Mouse (Mus musculus) neutrophil, adult 5-6 weeks (primary cell): ENCODE measurements around the gene Rab1b. TPM values are rescaled to one million over a fixed set of nuclear protein-coding genes. Genes with fewer than 3 reads are reported as not detected.

ENCODE experiments used
- ATAC-seq: fragments of 151-379, 151-347 bp; 2 replicates; pipeline ENCODE4 v1.8.0; 2017; ENCODE audit warnings: mild to moderate bottlenecking, moderate TSS enrichment; ENCODE audit not compliant: insufficient number of reproducible peaks, poor library complexity, low FRiP score, severe bottlenecking; ENCODE audit errors: extremely low read depth
- total RNA-seq: library from RNA; stranded (forward); fragments of 200-1000 nt; gene quantifications from 2 replicates; pipeline ENCODE4 v1.2.3, GENCODE M21; 2017

Rab1b gene
- total RNA-seq, 1 experiment from 2014 or later: 74.5 TPM

GRCm38 (mm10) chr19:5057876-5058775 is 48.7 kb downstream of the Rab1b start:
- ATAC-seq: no peak

- no peak for ATAC-seq
Observed at GRCm38 (mm10) chr19:5056251-5056650, 50.6 kb downstream of the Rab1b start.

DNA sequence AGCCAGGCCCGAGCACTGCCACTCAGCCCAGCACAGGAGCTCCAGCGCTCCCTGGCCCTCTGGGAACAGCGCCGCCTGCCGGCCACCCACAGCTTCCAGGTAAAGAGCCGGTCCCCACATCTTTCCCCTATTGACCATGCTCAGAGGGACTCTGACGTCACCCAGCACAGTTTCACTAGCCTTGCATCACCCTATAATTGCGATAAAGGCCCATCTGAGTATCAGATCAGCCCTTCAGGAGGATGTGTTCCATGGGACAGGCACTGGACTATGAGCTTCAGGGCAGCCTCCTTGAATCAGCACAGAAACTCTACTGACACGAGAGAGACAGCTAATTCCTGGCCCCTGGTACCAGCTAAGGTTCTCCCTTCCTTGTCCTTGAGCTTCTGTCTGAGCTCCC is 53.0 kb downstream of the Rab1b start:
- ATAC-seq: no peak

- ATAC-seq: no peak
Observed at GRCm38 (mm10) chr19:5052853-5053252, 54.0 kb downstream of the Rab1b start.

- no peak for ATAC-seq
Observed at GRCm38 (mm10) chr19:5052166-5052822, 54.6 kb downstream of the Rab1b start.

DNA sequence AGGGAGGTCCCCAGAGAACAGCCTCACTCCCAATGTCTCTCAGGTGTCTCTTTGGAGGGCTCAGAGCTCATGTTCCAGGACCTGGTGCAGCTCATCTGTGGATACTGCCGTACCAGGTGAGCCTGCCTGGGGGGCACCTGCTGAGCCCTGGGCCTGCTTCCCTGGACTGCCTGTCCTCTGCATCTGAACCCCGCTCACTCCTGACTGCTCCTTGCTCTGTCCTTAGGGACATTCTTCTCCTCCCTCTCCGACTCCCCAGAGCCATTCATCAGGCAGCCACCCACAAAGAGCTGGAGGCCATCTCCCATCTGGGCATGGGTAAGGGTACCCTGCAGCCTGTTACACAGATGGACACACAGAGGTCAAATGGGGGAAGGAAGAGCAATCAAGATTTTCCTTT is 55.4 kb downstream of the Rab1b start:
- no peak for ATAC-seq

DNA sequence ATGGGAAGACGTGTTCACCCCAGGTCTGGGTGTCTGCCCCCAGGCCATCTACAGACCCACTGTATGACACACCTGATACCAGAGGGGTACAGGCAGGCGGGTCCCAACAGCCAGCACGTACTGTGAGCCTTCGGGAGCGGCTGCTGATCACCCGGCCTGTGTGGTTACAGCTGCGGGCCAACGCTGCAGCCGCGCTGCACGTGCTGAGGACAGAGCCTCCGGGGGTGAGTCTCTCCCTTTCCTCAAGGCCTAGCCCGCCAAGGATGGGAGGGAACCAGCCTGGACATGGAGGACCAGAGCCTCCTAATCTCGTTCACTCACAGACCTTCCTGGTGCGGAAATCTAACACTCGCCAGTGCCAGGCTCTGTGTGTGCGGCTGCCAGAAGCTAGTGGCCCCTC is 55.8 kb downstream of the Rab1b start:
- ATAC-seq: no peak

DNA sequence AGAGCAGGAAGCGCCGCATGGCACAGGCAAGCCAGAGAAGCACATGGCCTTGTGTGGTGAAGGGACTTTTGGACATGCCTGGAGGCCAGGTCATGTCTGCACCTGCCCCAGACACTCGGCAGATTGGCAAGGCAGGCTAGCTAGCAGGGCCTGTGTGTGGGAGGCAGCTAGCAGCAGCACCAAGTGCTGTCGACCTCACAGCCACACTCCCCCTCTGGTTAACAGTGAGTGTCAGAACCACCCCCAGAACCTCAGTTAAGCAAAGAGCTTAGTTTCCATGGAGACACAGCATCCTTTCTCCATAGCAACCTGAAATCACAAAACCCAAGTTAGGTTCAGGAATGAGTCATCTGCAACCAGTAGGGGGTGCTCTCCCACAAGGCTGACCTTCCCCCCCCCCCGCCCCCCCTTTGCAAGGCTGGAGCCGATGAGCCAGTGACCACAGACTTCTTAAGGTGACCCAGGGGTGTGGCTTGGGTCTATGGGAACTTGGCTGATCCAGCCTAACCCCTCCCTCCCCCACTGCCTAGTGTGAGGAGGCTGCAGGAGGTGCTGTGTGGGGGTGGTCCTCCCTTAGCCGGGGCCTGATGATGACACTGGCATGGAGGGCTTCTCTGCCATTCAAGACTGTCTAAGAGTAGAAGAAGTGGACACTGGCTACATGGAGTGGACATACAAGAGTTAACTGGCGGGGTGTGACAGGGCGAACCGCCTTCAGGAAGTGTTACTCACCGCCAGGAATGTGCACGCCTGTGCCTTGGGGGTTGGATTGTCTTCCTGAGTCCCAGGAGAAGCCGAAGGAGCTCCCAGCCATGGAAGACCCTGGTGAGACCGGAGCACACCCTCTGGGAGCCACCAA is 56.6 kb downstream of the Rab1b start, which contains the start of gene Rin1:
Rin1 (plus strand) TSS at position 435 of the 859 bp plus-strand sequence.
- no peak for ATAC-seq

DNA sequence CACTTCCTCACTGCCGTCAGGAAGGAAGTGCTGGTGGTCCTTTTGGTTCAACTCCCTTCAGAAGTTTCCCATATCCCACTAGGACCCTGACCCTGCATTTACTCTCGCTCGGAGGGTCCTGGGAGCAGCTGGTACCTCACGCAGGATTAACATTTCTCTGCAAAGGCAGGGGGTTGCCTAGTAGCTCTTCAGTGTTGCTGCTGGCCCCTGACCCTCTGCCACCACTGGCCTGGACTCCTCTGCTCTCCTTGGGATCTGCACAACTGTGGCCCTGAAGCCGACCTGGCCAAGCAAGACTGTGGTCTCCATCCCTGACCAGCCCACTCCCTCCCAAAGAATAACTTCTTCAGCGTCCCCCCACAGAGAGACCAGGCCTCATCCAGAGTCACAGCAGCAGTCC is 57.5 kb downstream of the Rab1b start:
- ATAC-seq: no peak

Other genes starting within 250 kb of the Rab1b start
- not detected in 2 replicates for gene Actn3, start 229.2 kb downstream of the Rab1b start, total RNA-seq
- 8.4 and 9.9 TPM in 2 replicates for gene Zdhhc24, start 228.4 kb downstream of the Rab1b start, total RNA-seq
- gene Bbs1, start 200.4 kb downstream of the Rab1b start, total RNA-seq: 2.2 and 2.5 TPM in 2 replicates
- 37.8 and 42.8 TPM in 2 replicates for gene Dpp3, start 178.8 kb downstream of the Rab1b start, total RNA-seq
- 0.25 and 0.70 TPM in 2 replicates for gene Peli3, start 163.9 kb downstream of the Rab1b start, total RNA-seq
- gene Mrpl11, start 144.9 kb downstream of the Rab1b start, total RNA-seq: 11.2 and 14.5 TPM in 2 replicates
- not detected in 2 replicates for gene Npas4, start 116.8 kb downstream of the Rab1b start, total RNA-seq
- gene Slc29a2, start 83.2 kb downstream of the Rab1b start, total RNA-seq: 1.2 TPM in 1 of 2 replicates, not detected in the other
- gene B4gat1, start 68.2 kb downstream of the Rab1b start, total RNA-seq: 0.49 and 0.81 TPM in 2 replicates
- 2.3 and 4.3 TPM in 2 replicates for gene AC124502.3, start 68.2 kb downstream of the Rab1b start, total RNA-seq
- gene Brms1, start 65.7 kb downstream of the Rab1b start, total RNA-seq: 31.8 and 34.6 TPM in 2 replicates
- gene Rin1, start 56.6 kb downstream of the Rab1b start, total RNA-seq: 0.12 and 0.70 TPM in 2 replicates
- not detected in 2 replicates for gene Cd248, start 39.0 kb downstream of the Rab1b start, total RNA-seq
- not detected in 2 replicates for gene Tmem151a, start 21.5 kb downstream of the Rab1b start, total RNA-seq
- gene Yif1a, start 18.5 kb downstream of the Rab1b start, total RNA-seq: 6.9 and 10.4 TPM in 2 replicates
- gene Cnih2, start 8.6 kb downstream of the Rab1b start, total RNA-seq: not detected in 2 replicates
- gene Klc2, start 11.5 kb upstream of the Rab1b start, total RNA-seq: 16.7 and 18.7 TPM in 2 replicates
- 50.5 and 54.0 TPM in 2 replicates for gene Pacs1, start 166.0 kb upstream of the Rab1b start, total RNA-seq
- gene Sf3b2, start 188.4 kb upstream of the Rab1b start, total RNA-seq: 273 and 288 TPM in 2 replicates
- gene Gal3st3, start 191.3 kb upstream of the Rab1b start, total RNA-seq: not detected in 2 replicates
- gene Catsper1, start 228.7 kb upstream of the Rab1b start, total RNA-seq: not detected in 2 replicates
- 1.4 TPM in 1 of 2 replicates, not detected in the other for gene Cst6, start 242.5 kb upstream of the Rab1b start, total RNA-seq